Mouse (Mus musculus) left cerebral cortex, adult 9 months (tissue): ENCODE data around the gene Jmjd8.

Experiments used
- DNase-seq, 2 experiments: peaks; one replicate each; pipeline ENCODE4 v3.0.0; 2022; ENCODE audit warnings: low spot score in 2 of 2

The Jmjd8 gene

GRCm38 (mm10) chr17:25808028-25808427 lies 20.6 kb upstream of the Jmjd8 start:
- DNase-seq: no peak

GRCm38 (mm10) chr17:25808789-25809605 lies 19.7 kb upstream of the Jmjd8 start, which contains the start of gene Fbxl16:
Fbxl16 (plus strand) TSS chr17:25809085.
- DNase-seq: peak; percentile 84 to 90

- peak in 1 of 2 experiments; percentile 51 for DNase-seq
Measured at GRCm38 (mm10) chr17:25809606-25810340, 18.9 kb upstream of the Jmjd8 start.

- no peak for DNase-seq
Measured at GRCm38 (mm10) chr17:25810890-25811289, 17.8 kb upstream of the Jmjd8 start.

GRCm38 (mm10) chr17:25813471-25813870 lies 15.2 kb upstream of the Jmjd8 start:
- peak; percentile 79 to 91 for DNase-seq

GRCm38 (mm10) chr17:25817662-25818061 lies 11.0 kb upstream of the Jmjd8 start:
- DNase-seq: no peak

GRCm38 (mm10) chr17:25818851-25819780 lies 9.6 kb upstream of the Jmjd8 start:
- DNase-seq: no peak

- peak in 1 of 2 experiments; percentile 87 for DNase-seq
Measured at GRCm38 (mm10) chr17:25823452-25823851, 5.2 kb upstream of the Jmjd8 start, which contains the start of gene Wdr24. Wdr24 (plus strand) TSS chr17:25823627.

- no peak for DNase-seq
Measured at GRCm38 (mm10) chr17:25824362-25825142, 4.1 kb upstream of the Jmjd8 start.

- DNase-seq: no peak
Measured at GRCm38 (mm10) chr17:25825311-25825710, 3.4 kb upstream of the Jmjd8 start.

GRCm38 (mm10) chr17:25825984-25826570 lies 2.6 kb upstream of the Jmjd8 start:
- DNase-seq: no peak

- no peak for DNase-seq
Measured at GRCm38 (mm10) chr17:25827011-25827410, 1.7 kb upstream of the Jmjd8 start.

GRCm38 (mm10) chr17:25827546-25828222 lies 983 bp upstream of the Jmjd8 start:
- DNase-seq: no peak

- DNase-seq: no peak
Measured at GRCm38 (mm10) chr17:25828223-25828594, 458 bp upstream of the Jmjd8 start.

- DNase-seq: no peak
Measured at GRCm38 (mm10) chr17:25829558-25830017, 921 bp downstream of the Jmjd8 start.

GRCm38 (mm10) chr17:25830200-25830753 lies 1.6 kb downstream of the Jmjd8 start:
- DNase-seq: no peak

- DNase-seq: no peak
Measured at GRCm38 (mm10) chr17:25830806-25831431, 2.3 kb downstream of the Jmjd8 start.

- no peak for DNase-seq
Measured at GRCm38 (mm10) chr17:25831451-25832281, 3.0 kb downstream of the Jmjd8 start.
